Mouse (Mus musculus) embryonic facial prominence, embryonic 14.5 days (tissue): Measurements from ENCODE around the gene Psmd8. TPM values are rescaled to one million over a fixed set of nuclear protein-coding genes. Genes with fewer than 3 reads are reported as not detected.
"Not testable (repeated sequence)": the region's sequence is repeated elsewhere in the genome, so short reads cannot be mapped to it uniquely, and the experiment has no call there.

ENCODE experiments used
- ATAC-seq: fragments of 200-750 bp; cut with Nextera tagmentation; 2 replicates; pipeline ENCODE4 v1.8.0; 2017; ENCODE audit warnings: low read depth, moderate number of reproducible peaks, moderate TSS enrichment
- DNase-seq: peaks from one replicate; pipeline ENCODE4 v3.0.0-alpha.2; 2015; ENCODE audit warnings: low spot score
- H3K27ac ChIP-seq: fragments of 300-500 bp; sonication (generic); replicated peaks from 2 replicates; pipeline ENCODE4 v1.5.1; 2014; ENCODE audit warnings: low read depth, mild to moderate bottlenecking, low read length, moderate library complexity
- H3K27me3 ChIP-seq: fragments of 300-500 bp; sonication (generic); replicated peaks from 2 replicates; pipeline ENCODE4 v1.6.1; 2014; ENCODE audit warnings: low read length; ENCODE audit not compliant: control insufficient read depth, insufficient read depth
- H3K36me3 ChIP-seq: fragments of 300-500 bp; sonication (generic); 2 replicates; pipeline ENCODE4 v1.6.1; 2014; ENCODE audit warnings: low read length, mixed read lengths; ENCODE audit not compliant: control insufficient read depth, insufficient read depth
- H3K4me1 ChIP-seq: fragments of 300-500 bp; sonication (generic); 2 replicates; pipeline ENCODE4 v1.6.1; 2014; ENCODE audit warnings: antibody characterized with exemption, low read length; ENCODE audit not compliant: control insufficient read depth, insufficient read depth
- H3K4me2 ChIP-seq: fragments of 300-500 bp; sonication (generic); 2 replicates; pipeline ENCODE4 v1.6.1; 2014; ENCODE audit warnings: low read depth, mild to moderate bottlenecking, low read length, moderate library complexity, mixed read lengths
- H3K4me3 ChIP-seq: fragments of 300-500 bp; sonication (generic); 2 replicates; pipeline ENCODE4 v1.5.1; 2014; ENCODE audit warnings: low read depth, mild to moderate bottlenecking, low read length
- H3K9ac ChIP-seq: fragments of 300-500 bp; sonication (generic); 2 replicates; pipeline ENCODE4 v1.6.1; 2014; ENCODE audit warnings: low read depth, mild to moderate bottlenecking, low read length, moderate library complexity, mixed read lengths
- H3K9me3 ChIP-seq: fragments of 300-500 bp; sonication (generic); 2 replicates; pipeline ENCODE4 v1.6.1; 2016; ENCODE audit warnings: low read length; ENCODE audit not compliant: control insufficient read depth
- WGBS: fragments of 180-500 bp; shearing (Covaris S2); extraction: QIAGEN DNeasy Blood & Tissue Kit; methylation state at CpG from one replicate; pipeline ENCODE4 v1.1.7; 2014; 5-methylcytosine and 5-hydroxymethylcytosine counted together
- polyA plus RNA-seq: library from polyadenylated mRNA; unstranded; fragments of >200 nt; fragmentation: Nextera tagmentation; extraction: Ambion mirVana; gene quantifications from 2 replicates; pipeline ENCODE4 v1.2.1, GENCODE M21; 2014

Gene Psmd8
- polyA plus RNA-seq, 1 experiment from 2014 or later: 244 TPM

DNA sequence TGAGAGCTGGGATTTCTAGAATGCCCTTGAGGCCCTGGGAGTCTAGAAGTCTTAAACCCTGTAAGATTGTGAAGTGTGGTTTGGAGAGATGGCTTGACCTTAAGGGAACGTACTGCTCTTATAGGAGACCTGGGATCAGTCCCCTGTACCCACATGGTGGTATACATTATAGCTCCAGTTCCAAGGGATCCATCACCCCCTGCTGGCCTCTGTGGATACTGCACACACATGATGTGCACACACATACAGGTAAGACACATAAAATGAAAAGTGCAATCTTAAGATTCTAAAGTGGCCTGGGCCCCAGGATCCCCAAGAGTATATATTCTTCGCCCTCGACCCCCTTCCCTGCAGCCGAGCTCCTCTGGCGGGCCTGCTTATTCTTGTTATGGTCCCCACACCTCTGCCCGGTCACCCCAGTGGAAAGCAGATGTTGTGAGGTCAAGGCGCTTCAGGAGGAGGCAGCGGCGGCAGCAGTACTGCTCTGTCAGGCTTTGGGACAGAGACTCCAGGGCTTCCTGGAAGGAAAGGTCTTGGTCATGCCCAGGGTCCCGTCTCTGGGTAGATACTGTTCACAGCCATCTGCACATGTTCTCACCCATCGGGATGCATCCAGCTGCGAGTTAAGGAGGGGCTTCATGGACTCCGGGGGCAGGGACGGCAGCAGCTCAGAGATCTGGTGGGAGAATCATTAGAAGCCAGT lies 26.3 kb downstream of the Psmd8 start:
- Histone ChIP-seq H3K9ac (no peak overlapping the region), H3K36me3 (no peaks in the 10 kb centered on the region), H3K4me1 (0 out of 2 replicates have a peak, but pooled peaks cover 2% of the 10 kb centered on the region), H3K4me3 (no peak overlapping the region), H3K9me3 (no peaks in the 10 kb centered on the region), H3K4me2 (no peak overlapping the region), H3K27me3 (0 out of 2 replicates have a peak, but pooled peaks cover 7% of the 10 kb centered on the region), H3K27ac (no peak overlapping the region)
- 96% methylated on average over 14 of the region's 14 CpGs for WGBS
- DNase-seq (no peak), ATAC-seq (no peak)

DNA sequence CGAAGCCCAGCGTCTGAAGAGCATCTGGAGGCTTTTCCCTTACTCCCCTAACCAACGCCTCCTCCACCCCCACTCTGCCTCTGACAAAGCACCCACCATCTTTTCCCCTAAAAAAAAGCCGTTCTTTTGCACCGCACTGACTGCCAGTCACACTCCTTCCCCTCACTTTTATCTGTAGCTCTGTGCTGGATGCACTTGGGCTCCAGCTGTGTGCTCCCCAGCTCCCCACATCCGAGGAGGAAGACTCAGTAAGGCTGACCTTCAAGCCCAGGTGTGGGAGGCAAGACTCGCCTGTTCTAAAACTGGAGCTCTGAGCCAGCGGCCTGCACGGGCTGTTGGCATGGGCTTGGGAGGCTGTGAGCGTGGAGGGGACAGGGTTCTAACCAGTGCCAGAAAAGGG lies 29.0 kb downstream of the Psmd8 start:
- Histone ChIP-seq H3K9ac (no peak overlapping the region), H3K4me3 (no peak overlapping the region), H3K4me2 (no peak overlapping the region), H3K36me3 (no peaks in the 10 kb centered on the region), H3K27me3 (no peaks in the 10 kb centered on the region), H3K27ac (no peak overlapping the region), H3K9me3 (no peaks in the 10 kb centered on the region), H3K4me1 (0 out of 2 replicates have a peak, but pooled peaks cover 2% of the 10 kb centered on the region)
- ATAC-seq (no peak), DNase-seq (no peak)
- 65% methylated on average over 10 of the region's 10 CpGs for WGBS

DNA sequence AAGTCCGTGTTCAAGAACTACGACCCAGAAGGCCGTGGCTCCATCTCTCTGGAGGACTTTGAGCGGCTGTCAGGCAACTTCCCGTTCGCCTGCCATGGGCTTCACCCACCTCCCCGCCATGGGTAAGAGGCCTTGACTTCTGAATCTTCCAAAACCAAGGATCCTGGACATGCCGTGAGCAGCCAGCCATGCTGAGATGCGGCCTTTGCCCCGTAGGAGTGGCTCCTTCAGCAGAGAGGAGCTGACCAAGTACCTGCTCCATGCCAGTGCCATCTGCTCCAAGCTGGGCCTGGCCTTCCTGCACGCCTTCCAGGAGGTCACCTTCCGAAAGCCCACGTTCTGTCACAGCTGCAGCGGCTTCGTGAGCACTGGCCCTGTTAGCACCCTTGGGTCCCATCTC lies 31.7 kb downstream of the Psmd8 start:
- 91% methylated on average over 15 of the region's 15 CpGs for WGBS
- ATAC-seq: no peak
- H3K9ac ChIP-seq: no peak overlapping the region
- no peak for DNase-seq
- no peaks in the 10 kb centered on the region for H3K27me3 ChIP-seq
- no peak overlapping the region for H3K4me2 ChIP-seq
- no peaks in the 10 kb centered on the region for H3K4me1 ChIP-seq
- no peak overlapping the region for H3K4me3 ChIP-seq
- H3K36me3 ChIP-seq: no peaks in the 10 kb centered on the region
- H3K9me3 ChIP-seq: no peaks in the 10 kb centered on the region
- no peak overlapping the region for H3K27ac ChIP-seq

DNA sequence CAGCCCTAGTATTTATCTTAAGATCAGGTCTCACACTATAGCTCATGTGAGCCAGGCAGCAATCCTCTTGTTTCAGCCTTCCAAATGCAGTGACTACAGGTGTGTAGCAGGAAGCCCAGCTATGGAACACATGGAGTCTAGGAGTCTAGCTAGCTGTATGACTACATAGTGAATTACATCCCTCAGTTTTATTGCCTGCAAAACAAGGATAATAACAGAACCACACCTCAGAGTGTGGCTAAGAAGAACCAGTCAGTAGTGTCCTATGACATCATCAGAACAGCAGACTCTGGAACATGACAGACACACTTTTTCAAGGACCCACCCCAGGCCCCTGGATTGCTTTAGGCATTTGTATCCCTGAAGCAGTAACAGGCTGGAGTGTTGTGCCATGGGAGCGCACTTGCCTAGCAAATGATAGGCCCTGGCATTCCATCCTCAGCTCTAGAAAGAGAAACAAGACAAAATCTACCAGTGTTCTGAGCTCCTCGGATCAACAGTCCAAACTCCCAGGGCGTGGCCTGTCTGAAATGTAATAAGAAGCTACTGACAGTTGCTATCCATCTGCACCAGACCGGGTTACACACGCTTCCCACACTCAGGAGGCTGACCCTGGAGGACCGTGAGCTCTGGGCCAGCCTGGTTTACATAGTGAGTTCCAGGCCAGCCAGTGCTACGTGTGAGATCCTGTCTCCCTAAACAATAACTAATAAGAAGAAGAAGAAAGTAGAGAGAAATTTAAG lies 33.7 kb downstream of the Psmd8 start:
- H3K27ac ChIP-seq: no peak overlapping the region
- H3K36me3 ChIP-seq: no peaks in the 10 kb centered on the region
- H3K4me2 ChIP-seq: no peak overlapping the region
- H3K4me1 ChIP-seq: no peaks in the 10 kb centered on the region
- H3K27me3 ChIP-seq: no peaks in the 10 kb centered on the region
- no peak for DNase-seq
- 64% methylated on average over 7 of the region's 7 CpGs for WGBS
- no peak overlapping the region for H3K9ac ChIP-seq
- no peak for ATAC-seq
- no peak overlapping the region for H3K4me3 ChIP-seq
- no peaks in the 10 kb centered on the region for H3K9me3 ChIP-seq

DNA sequence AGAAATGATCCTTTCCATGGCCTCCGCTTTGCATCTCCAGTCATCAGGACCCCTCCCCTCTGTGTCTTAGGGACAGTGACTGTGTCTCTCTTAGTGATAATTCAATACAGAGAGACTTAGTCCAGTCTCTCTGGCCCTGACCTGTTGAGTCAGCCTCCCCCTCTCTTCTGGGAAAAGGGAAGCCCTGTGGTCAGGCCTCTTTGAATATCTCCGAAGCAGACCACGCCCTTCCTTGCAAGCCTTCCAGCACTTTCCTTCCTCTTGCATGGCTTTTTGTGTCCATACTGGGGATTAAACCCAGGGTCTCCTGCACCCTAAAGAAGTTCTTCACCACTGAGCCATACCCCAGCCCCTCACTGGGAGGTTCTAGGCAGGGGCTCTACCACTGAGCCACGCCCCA lies 36.5 kb downstream of the Psmd8 start:
- WGBS: 90% methylated on average over 4 of the region's 4 CpGs

DNA sequence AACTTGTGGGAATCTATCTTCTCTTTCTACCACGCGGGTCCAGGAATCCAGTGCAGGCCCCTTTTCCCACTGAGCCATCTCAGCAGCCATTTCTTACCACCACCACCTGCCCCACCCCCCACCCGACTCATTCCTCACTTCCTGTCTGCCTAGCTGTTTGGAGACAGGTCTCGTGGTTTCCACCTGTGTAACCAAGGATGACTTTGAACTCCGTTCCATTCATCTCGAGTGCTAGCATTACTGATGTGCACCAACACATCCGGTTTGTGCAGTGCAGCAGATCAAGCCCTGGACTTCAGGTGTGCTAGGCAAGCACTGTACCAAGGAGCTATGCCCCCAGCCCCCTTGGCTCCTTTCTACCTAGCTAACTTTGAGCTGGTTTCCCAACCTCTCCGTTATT lies 39.1 kb downstream of the Psmd8 start:
- Histone ChIP-seq H3K27ac (no peak overlapping the region), H3K36me3 (no peaks in the 10 kb centered on the region), H3K27me3 (no peaks in the 10 kb centered on the region), H3K9ac (no peak overlapping the region), H3K4me1 (no peaks in the 10 kb centered on the region), H3K4me3 (no peak overlapping the region), H3K9me3 (no peaks in the 10 kb centered on the region), H3K4me2 (no peak overlapping the region)
- no peak for DNase-seq
- no peak for ATAC-seq
- WGBS: 77% methylated on average over 8 of the region's 8 CpGs

More for the DNA sequence above, 36.5 kb downstream of the Psmd8 start:
- DNase-seq (no peak), ATAC-seq (no peak)
- no peak overlapping the region for H3K9ac ChIP-seq
- H3K9me3 ChIP-seq: no peaks in the 10 kb centered on the region
- H3K4me1 ChIP-seq: no peaks in the 10 kb centered on the region
- no peaks in the 10 kb centered on the region for H3K36me3 ChIP-seq
- no peak overlapping the region for H3K4me3 ChIP-seq
- H3K4me2 ChIP-seq: no peak overlapping the region
- no peak overlapping the region for H3K27ac ChIP-seq
- no peaks in the 10 kb centered on the region for H3K27me3 ChIP-seq

DNA sequence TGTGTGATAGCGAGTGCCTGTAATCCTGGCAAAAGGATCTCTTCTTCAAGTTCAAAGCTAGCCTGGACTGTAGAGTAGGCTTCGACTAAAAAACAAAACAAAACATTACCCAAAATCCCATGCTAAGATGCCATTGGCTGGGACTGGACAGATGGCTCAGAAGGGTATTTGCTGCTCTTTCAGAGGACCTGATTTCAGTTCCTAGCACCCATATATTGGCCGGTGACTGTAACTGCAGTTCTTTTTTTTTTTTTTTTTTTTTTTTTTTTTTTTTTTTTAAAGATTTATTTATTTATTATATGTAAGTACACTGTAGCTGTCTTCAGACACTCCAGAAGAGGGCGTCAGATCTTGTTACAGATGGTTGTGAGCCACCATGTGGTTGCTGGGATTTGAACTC lies 41.3 kb downstream of the Psmd8 start:
- H3K27ac ChIP-seq, H3K4me2 ChIP-seq, ATAC-seq, H3K36me3 ChIP-seq, DNase-seq, H3K27me3 ChIP-seq, H3K4me1 ChIP-seq, H3K9ac ChIP-seq, H3K9me3 ChIP-seq, H3K4me3 ChIP-seq: not testable (repeated sequence)
- WGBS: 89% methylated on average over 3 of the region's 4 CpGs

DNA sequence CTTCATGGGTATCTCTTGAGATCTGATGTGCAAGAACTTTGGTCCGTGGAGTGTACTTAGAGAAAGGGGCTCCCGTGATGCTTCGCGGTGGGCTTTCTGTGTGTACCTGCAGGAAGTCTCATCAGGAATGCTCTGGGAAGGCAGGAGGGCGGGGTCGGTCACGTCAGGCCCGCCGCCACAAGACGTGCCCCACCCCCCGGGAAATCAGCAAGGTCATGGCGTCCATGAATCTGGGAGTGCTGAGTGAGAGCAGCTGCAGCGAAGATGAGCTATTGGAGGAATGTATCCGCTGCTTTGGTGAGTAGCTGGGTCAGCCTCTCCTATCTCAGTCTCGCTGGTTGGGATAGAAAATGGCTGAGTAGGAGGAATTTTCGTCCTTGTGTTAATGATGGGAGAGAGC lies 43.1 kb downstream of the Psmd8 start:
- Histone ChIP-seq H3K4me2 (no peak overlapping the region), H3K4me1 (no peaks in the 10 kb centered on the region), H3K36me3 (no peaks in the 10 kb centered on the region), H3K4me3 (no peak overlapping the region), H3K9ac (no peak overlapping the region), H3K9me3 (no peaks in the 10 kb centered on the region), H3K27ac (no peak overlapping the region), H3K27me3 (no peaks in the 10 kb centered on the region)
- ATAC-seq (no peak), DNase-seq (no peak)
- WGBS: 44% methylated on average over 16 of the region's 16 CpGs
